Mouse (Mus musculus) lung, postnatal 14 days (tissue): ENCODE data around the gene Nubp2.

Experiments used
- DNase-seq: peaks from one replicate; pipeline ENCODE4 v3.0.0; 2021

The Nubp2 gene

GRCm38 (mm10) chr17:24860076-24860475 lies 26.1 kb downstream of the Nubp2 start:
- no peak for DNase-seq

- DNase-seq, result no peak
Observed at GRCm38 (mm10) chr17:24858967-24859366, 27.2 kb downstream of the Nubp2 start.

DNA sequence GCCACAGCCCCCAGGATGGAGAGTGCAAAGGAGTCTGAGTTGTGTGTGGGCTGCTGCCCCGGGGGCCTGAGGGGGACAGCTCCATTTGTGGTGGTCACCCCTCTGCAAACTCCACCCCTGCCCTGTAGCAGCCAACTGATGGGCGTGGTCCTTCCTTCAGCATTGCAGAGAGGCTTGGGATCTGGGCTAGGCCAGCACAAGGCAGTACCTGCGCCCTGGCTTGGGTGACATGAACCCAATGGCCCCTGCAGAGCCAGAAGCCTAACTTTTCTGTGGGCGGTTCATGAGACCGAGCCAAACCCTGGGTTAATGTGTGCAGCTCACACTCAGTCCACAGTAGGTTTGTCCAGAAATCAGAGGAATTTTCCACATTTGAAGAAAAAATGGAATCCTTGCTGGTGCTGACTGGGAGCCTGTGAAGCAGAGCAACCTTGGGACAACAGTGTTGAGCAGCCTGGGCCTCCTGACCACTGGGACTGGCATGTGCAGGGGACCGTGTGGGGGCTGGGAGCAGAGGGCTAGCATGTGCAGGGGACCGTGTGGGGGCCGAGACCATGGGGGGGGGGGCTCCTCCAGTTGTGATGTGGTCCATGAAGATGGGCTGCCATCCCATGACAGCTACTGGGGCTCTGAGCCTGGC lies 28.2 kb downstream of the Nubp2 start:
- DNase-seq, result no peak

DNA sequence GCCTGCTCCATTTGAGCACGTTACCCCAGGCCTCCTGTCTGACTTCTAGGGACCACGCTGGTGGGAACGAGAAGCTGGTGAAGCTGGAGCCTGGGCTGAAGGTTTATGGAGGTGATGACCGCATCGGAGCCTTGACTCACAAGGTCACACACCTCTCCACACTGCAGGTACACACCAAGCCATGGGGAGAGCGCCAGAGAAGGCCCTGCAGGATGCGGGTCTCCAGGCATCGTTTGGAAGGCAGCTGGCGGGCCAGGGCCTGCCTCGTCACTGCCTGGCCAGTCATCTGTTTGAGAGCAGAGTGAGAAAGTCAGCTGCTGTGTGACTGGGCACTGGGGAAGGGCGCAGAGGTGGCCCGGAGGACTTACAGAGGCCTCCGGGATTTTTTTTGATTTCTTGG lies 29.6 kb downstream of the Nubp2 start:
- DNase-seq, result no peak

- no peak for DNase-seq
Observed at GRCm38 (mm10) chr17:24855838-24856464, 30.2 kb downstream of the Nubp2 start.

- DNase-seq, result no peak
Observed at GRCm38 (mm10) chr17:24851381-24852125, 34.6 kb downstream of the Nubp2 start.

DNA sequence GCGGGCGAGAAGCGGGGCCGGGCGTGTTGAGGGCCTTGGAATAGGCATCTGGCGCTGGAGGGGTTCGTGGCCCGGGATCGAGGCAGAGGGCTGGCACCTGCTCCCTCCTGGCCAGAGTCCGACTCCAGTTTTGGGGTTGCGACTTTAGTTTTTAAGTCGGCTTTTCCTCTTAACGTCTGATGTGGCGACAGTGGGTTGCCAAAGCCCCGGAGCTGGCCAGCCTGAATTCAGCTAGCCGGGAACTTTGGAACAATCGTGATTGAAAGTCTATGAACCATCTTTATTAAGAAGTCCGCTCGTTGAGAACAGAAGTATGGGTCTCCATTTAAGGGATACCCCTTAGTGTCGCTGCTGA lies 35.4 kb downstream of the Nubp2 start:
- DNase-seq, result no peak

DNA sequence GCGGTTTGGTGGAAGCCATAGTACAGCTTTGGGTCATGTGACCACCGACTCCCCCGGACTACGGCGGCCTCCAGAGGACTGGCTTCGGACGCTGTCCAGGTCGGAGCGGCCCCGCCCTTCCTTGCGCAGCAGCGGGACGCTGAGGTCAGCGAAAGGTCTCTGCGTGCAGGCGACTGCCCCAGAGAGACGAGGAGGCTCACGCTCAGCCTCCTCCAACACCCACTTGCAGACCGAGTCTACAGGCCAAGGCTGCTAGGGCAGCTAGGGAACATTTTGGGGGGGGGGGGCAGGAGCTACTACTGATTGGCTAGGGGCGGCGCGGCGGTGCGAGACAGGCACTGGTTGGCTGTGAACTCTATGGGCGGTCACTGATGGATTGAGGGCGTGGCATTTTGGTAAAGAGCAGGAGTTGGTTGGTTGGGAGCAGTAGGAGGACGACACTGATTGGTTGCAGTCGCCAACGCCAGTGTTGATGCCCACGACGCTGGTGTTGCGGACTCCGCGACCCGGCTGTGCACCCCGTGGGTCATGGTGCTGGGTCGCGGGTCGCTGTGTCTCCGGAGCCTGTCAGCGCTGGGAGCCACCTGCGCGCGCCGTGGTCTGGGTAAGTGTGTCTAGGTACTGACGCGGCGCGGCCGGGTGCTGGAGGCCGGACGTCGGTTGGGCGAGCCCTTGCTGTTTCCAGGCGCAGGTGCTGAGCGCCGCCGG lies 35.9 kb downstream of the Nubp2 start, which contains the start of gene Fahd1:
Gene Fahd1, minus strand, starts transcription at position 300 of the 708 bp plus-strand sequence.
- DNase-seq, result peak; percentile 95

DNA sequence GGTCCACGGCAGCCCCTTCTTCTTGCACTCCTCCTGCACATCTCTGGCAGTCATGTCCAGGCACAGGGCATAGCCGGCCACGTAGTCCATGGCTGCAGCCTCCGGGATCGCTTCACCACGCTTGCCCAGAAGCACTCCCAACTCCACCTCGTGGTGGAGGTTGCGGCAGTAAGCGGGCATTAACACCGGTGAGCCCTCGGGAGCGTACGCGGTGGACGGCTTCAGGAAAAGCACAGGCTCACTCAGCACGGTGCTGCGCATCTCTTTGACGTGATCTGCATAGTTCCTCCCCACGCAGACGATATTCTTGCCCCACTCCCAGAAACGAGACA lies 36.5 kb downstream of the Nubp2 start:
- DNase-seq, result no peak

GRCm38 (mm10) chr17:24848600-24849031 lies 37.5 kb downstream of the Nubp2 start:
- no peak for DNase-seq

DNA sequence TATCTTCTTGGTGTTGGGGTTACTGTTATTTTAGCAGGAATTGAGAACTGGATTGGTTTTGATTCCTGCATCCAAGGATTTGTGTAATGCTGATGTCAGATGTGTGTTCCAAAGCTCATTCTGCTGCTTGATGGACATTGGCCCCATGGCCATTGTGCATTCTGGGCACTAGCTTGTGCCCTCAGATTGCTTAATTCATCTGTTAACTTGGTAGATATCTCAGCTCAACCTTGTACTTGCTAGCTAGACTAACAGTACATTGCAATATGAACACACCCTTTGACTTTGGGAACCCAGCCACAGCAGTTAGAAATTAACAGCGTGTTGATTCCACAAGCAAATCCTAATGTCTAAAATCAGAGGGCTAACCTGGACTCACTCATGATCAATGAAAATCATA lies 38.8 kb downstream of the Nubp2 start:
- no peak for DNase-seq

GRCm38 (mm10) chr17:24844525-24844924 lies 41.6 kb downstream of the Nubp2 start:
- no peak for DNase-seq

- no peak for DNase-seq
Observed at GRCm38 (mm10) chr17:24842631-24843030, 43.5 kb downstream of the Nubp2 start.

DNA sequence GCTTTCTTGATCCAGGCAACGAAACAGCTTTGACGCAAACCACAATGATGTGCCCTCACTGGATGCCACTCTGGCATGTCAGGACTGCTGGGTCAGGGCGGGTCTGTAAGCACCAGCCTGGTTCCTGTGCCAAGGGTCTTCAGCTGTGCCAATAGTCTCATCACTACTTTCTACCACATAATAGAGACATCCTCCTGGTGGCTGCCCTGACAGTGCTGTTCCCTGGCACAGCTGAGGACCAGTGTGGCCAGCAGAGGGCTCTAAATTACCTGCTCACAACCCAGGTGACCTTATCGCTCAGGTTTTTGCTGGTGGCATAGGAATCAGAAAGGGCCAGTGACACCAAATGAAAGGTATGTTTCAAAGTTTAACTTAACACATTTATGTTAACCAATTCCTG lies 45.0 kb downstream of the Nubp2 start:
- peak; percentile 31 for DNase-seq

GRCm38 (mm10) chr17:24840341-24840740 lies 45.8 kb downstream of the Nubp2 start:
- DNase-seq, result no peak

- DNase-seq, result no peak
Observed at GRCm38 (mm10) chr17:24839842-24840241, 46.3 kb downstream of the Nubp2 start, which contains the start of gene Hagh. TSS of gene Hagh (plus strand) at chr17:24840143.
